Mouse (Mus musculus) erythroblast, adult 5-6 weeks (primary cell): ENCODE measurements at regions not wholly inside any gene's neighbourhood (a gene's known extent, or its start where the extent isn't known, plus 50 kb on each side); places are given as distances from the start of the nearest gene placed in this dataset.

Experiments used
- ATAC-seq: replicated peaks from 2 replicates; pipeline ENCODE4 v1.8.0; 2016; ENCODE audit warnings: moderate number of reproducible peaks, mild to moderate bottlenecking, moderate TSS enrichment, inconsistent platforms; ENCODE audit not compliant: poor library complexity, low FRiP score, severe bottlenecking

DNA sequence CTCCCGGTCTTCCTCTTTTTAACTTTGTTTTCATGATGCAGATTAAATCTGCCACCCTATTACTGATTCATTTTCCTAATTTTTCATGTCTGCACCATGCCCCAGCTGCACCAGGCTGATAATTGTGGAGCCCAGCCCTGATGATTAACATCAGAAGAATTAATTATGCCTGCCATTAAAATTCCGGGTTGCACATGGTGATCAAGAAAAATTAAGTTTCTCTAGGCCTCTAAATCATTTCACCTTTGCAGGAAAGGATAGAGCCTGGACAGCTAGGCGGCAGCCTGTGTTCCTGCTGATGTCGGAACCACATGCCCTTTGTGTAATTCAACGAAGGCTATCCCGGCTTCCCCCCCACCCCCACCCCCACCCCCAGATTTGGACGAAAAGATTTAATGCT lies 233.7 kb upstream of the Hnrnpa3 start:
- no peak for ATAC-seq

- no peak for ATAC-seq
Observed at GRCm38 (mm10) chr2:75425791-75426190, 233.3 kb upstream of the Hnrnpa3 start.

DNA sequence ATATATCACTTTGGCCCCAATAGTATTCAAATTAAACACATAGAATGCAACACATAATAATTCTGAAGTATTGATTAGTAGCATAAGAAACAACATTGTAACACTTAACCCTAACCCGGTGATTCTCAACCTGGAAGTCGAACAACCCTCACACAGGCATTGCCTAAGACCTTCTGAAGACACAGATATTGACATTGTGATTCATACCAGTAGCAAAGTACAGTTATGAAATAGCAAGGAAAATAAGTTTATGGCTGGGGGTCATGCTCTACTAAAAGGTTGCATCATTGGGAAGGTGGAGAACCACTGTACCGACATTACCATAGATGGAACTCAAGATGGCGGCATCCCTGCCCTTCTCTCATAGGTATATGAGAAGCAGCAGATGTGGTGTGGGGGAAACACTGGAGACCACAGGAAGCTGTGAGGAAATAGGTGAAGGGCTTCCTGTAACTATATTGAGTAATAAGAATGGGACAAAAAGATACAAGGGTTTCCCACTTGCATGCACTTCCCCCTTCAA lies 231.1 kb upstream of the Hnrnpa3 start:
- no peak for ATAC-seq

- no peak for ATAC-seq
Observed at GRCm38 (mm10) chr2:75430161-75430940, 228.7 kb upstream of the Hnrnpa3 start.

GRCm38 (mm10) chr2:75431981-75432380 lies 227.1 kb upstream of the Hnrnpa3 start:
- no peak for ATAC-seq

GRCm38 (mm10) chr2:75434521-75434920 lies 224.5 kb upstream of the Hnrnpa3 start:
- no peak for ATAC-seq

- ATAC-seq, result no peak
Observed at GRCm38 (mm10) chr2:75439522-75440230, 219.4 kb upstream of the Hnrnpa3 start.

DNA sequence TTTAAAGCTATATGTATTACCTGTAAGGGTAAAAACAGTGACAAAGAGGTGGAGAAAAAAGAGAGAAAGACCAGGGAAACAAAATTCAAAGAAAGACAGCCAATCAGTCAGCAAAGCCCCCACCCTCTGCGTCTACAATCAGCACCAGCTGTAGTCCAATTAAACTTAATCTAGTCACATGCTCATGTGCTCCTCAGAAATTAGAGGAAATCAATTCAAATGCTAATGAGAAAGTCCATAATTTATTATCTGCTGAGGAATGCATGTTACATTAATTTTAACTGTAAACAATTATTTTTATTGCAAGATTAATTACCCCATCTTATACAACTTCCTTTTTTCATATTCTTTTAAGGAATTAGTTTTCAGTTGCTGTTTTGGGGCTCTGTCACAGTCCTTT lies 216.4 kb upstream of the Hnrnpa3 start:
- no peak for ATAC-seq

DNA sequence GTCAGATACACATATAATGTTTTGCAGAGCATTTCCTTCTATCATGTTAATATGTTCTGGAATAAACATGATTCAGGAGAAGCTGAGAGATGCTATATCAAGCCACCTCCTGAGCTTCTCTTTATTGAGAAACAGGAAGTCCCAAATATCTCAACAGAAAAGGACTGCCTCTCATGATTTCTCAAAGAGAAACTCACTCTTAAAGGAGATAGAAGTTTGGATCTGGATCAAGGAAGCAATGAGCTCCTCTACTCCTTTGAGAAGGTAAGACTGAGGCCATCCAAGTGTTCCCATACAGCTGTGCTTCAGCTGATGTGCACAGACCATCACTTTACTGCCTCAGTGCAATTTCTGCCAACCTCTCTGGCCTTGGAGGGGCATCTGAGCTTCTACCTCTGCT lies 213.9 kb upstream of the Hnrnpa3 start:
- ATAC-seq, result no peak

DNA sequence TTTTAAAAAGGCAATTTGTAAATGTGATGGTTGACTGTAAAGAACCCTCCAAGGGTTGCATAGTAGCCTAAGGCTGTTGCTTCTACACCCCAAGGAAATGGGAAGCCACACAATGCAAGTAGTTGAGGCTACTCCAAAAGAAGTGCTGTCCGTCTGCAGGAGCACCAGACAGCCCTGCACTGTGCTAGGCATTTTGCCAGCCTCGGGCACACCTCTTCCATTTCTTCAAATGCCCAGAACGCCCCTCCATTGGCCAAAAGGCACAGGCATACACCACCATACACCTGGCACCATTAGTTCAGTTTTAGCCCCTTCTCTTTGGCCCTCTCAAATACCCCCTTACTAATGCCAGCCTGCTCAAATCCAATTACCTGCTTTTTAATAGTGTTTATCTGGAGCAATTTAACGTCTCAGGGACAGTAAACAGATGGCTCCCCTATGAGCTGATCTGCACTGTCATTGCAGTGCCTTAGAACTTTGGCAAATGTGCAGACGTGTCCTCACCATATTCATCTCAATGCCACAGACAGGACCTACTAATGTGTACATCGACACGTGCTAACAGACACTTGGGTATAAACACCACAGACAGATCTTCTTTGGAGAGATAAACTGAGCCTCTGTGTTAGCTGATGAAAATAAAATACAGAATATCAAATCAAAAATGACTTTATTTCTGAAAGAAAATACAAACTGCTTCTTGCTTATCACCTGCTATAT lies 211.9 kb upstream of the Hnrnpa3 start:
- no peak for ATAC-seq

GRCm38 (mm10) chr2:75448221-75448620 lies 210.8 kb upstream of the Hnrnpa3 start:
- no peak for ATAC-seq

- no peak for ATAC-seq
Observed at GRCm38 (mm10) chr2:75451846-75452267, 207.2 kb upstream of the Hnrnpa3 start.

- no peak for ATAC-seq
Observed at GRCm38 (mm10) chr2:75452274-75453148, 206.6 kb upstream of the Hnrnpa3 start.

DNA sequence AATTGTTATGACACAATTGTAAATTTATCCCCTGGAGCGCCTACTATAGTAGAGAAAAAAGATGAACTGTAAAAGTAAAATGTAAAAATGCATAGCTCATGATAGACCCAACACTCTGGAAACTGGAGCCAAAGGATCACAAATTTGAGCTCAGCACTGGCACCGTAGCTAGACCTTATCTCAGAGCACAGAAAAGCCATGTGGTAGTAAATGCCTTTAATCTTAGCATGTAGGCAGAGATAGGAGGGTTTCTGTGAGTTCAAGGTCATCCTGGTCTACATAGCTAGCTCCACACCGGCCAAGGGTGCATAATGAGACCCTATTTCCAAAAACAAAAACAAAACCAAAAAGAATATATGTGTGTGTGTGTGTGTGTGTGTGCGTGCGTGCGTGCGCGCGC lies 203.6 kb upstream of the Hnrnpa3 start:
- ATAC-seq, result no peak

- ATAC-seq, result no peak
Observed at GRCm38 (mm10) chr2:75456272-75456671, 202.8 kb upstream of the Hnrnpa3 start.

- ATAC-seq, result no peak
Observed at GRCm38 (mm10) chr2:75457423-75457822, 201.6 kb upstream of the Hnrnpa3 start.

GRCm38 (mm10) chr2:75458898-75459297 lies 200.2 kb upstream of the Hnrnpa3 start:
- ATAC-seq, result no peak

GRCm38 (mm10) chr2:75460419-75460818 lies 198.6 kb upstream of the Hnrnpa3 start:
- ATAC-seq, result 0 out of 2 replicates have a peak, but pooled peaks have one; percentile 16

GRCm38 (mm10) chr2:75461019-75461418 lies 198.0 kb upstream of the Hnrnpa3 start:
- peak; percentile 65 for ATAC-seq
